Mouse (Mus musculus): ENCODE measurements around the gene Cacna2d4. TPM values are rescaled to one million over a fixed set of nuclear protein-coding genes. Genes with fewer than 3 reads are reported as not detected.
"Not testable (repeated sequence)": the region's sequence is repeated elsewhere in the genome, so short reads cannot be mapped to it uniquely, and the experiment has no call there.

Gene Cacna2d4
- polyA plus RNA-seq, 1 experiment: not detected

DNA sequence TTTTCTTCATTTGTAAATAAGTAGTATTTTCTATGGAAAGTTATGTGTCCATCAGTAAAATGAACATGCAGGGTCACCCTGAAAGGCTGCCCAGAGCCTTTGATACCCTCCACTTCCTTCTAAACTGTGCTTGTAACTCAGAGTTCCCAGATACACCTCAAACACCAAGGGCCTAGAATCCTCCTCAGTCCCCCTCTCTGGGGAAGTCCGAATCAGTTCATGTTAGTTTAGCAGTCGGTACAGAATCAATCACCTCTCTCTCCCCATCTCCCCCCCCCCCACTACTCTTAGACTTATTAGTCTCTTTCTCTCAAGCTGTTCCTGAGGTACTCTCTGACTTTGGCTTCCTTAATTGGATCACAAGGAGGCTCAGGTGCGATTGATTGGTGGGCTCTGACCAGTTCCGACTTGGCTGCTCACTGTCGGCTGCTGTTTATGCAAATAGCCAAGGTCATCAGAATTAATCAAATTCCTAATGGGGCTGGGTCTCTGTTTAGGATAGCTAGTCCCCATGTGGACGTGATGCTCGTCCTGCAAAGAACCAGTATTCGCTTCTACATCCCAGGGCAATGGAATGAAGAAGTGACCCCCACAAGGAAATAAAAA, 36.9 kb upstream of the Cacna2d4 start:
- Histone ChIP-seq H3K27ac (ENCODE audit: insufficient read depth, low read depth, low read length) (no peak overlapping the region), H3K4me3 (ENCODE audit: insufficient read depth, low read length) (no peak overlapping the region), H3K4me1 (ENCODE audit: control insufficient read depth, insufficient read depth, low read length) (peaks cover 12% of the 10 kb centered on the region)
- no peak for TF ChIP-seq POLR2A (IDR thresholded peaks at IDR 0.05; ENCODE audit: borderline replicate concordance, low read depth, low read length)
- no peak for TF ChIP-seq CTCF (IDR thresholded peaks at IDR 0.05; ENCODE audit: low read depth, low read length)

DNA sequence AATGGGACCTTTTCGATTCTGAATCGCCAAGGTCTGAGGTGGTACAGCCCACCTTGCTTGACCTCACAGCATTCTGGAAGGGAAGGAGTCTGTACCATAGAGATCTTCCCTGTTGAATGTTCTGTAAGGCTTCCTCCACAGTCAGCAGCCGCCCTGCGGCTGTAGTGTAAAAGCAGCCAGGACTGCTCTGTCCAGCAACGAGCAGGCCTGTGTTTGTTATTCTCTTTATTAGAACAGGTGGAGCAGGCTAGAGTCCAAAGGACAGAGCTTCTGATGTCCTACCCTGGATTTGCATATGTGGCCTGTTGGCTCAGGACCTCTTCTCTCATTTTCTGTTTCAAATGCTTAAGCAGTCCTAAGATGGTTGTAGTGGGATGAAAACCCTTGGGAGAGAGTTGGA, 36.0 kb upstream of the Cacna2d4 start:
- peaks cover 12% of the 10 kb centered on the region for H3K4me1 ChIP-seq (ENCODE audit: control insufficient read depth, insufficient read depth, low read length)
- H3K27ac ChIP-seq (ENCODE audit: insufficient read depth, low read depth, low read length): no peak overlapping the region
- H3K4me3 ChIP-seq (ENCODE audit: insufficient read depth, low read length): no peak overlapping the region
- TF ChIP-seq CTCF (IDR thresholded peaks at IDR 0.05; ENCODE audit: low read depth, low read length): no peak
- TF ChIP-seq POLR2A (IDR thresholded peaks at IDR 0.05; ENCODE audit: borderline replicate concordance, low read depth, low read length): no peak

DNA sequence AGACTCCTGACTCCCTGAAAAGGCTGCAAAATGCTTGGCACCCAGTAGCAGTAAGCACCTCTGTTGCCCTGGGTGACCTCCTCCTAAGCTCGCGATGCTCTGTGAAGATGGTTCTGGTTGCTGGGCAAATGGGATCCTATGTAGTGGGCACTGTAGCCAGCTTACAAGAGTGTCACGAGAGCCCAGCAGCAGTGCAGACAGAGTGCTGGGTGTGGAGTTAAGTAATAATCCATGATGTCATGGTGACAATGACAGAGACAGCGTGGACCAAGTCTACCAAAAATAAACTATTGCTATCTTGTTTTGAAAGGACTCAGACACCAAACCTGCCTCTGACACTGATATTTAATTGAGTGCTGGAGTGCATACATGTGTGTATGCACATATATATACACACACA, 34.8 kb upstream of the Cacna2d4 start:
- Histone ChIP-seq H3K27ac (ENCODE audit: insufficient read depth, low read depth, low read length) (no peak overlapping the region), H3K4me3 (ENCODE audit: insufficient read depth, low read length) (no peak overlapping the region), H3K4me1 (ENCODE audit: control insufficient read depth, insufficient read depth, low read length) (peaks cover 12% of the 10 kb centered on the region)
- TF ChIP-seq CTCF (IDR thresholded peaks at IDR 0.05; ENCODE audit: low read depth, low read length) (no peak), POLR2A (IDR thresholded peaks at IDR 0.05; ENCODE audit: borderline replicate concordance, low read depth, low read length) (no peak)

DNA sequence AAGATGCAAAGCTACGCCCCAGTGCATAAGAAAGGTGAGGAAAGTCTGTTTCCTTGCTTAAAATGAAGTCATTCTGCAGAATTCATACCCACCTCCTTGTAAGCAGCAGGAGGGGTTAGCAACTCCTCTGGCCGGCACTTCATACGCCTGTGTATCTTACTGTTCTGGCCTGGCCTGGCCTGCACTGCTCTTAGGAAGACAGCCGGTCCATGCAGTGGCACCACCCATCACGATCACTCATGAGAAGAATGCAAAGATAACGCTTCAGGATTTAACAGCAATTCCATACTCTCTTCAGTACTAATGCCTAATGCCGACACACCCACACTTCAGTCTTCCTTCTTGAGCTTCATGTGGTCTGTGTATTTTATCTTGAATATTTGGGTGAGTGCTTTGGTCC, 32.0 kb upstream of the Cacna2d4 start:
- Histone ChIP-seq H3K27ac (ENCODE audit: insufficient read depth, low read depth, low read length) (no peak overlapping the region), H3K4me1 (ENCODE audit: control insufficient read depth, insufficient read depth, low read length) (peaks cover 11% of the 10 kb centered on the region), H3K4me3 (ENCODE audit: insufficient read depth, low read length) (no peak overlapping the region)
- TF ChIP-seq POLR2A (IDR thresholded peaks at IDR 0.05; ENCODE audit: borderline replicate concordance, low read depth, low read length) (no peak), CTCF (IDR thresholded peaks at IDR 0.05; ENCODE audit: low read depth, low read length) (no peak)

DNA sequence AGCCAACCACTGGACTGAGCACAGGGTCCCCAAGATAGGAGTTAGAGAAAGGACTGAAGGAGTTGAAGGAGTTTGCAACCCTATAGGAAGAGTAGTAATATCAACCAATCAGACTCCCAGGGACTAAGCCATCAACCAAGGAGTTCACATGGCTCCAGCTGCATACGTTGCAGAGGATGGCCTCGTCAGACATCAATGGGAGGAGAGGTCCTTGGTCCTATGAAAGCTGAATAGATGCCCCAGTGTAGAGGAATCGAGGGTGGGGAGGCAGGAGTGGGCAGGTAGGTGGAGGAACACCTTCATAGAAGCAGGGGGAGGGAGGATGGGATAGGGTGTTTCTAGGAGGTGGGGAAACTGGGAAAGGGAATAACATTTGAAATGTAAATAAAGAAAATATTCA, 31.4 kb upstream of the Cacna2d4 start:
- H3K27ac ChIP-seq (ENCODE audit: insufficient read depth, low read depth, low read length): no peak overlapping the region
- no peak overlapping the region for H3K4me3 ChIP-seq (ENCODE audit: insufficient read depth, low read length)
- TF ChIP-seq CTCF (IDR thresholded peaks at IDR 0.05; ENCODE audit: low read depth, low read length) (no peak), POLR2A (IDR thresholded peaks at IDR 0.05; ENCODE audit: borderline replicate concordance, low read depth, low read length) (no peak)
- peaks cover 11% of the 10 kb centered on the region for H3K4me1 ChIP-seq (ENCODE audit: control insufficient read depth, insufficient read depth, low read length)

DNA sequence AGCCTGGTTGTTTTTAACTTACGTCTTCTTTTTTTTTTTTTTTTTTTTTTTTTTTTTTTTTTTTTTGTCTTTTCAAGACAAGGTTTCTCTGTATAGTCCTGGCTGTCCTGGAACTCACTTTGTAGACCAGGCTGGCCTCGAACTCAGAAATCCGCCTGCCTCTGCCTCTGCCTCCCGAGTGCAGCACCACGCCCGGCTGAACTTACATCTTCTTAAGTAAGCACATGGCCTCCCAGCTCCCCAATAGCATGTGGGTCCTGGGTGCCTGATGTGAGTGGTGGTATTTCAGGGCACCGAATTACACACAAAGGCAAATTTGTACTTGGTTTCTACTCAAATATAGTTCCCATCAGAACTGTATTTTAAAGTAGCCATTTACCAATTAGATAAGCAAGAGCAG, 30.3 kb upstream of the Cacna2d4 start:
- H3K4me1 ChIP-seq (ENCODE audit: control insufficient read depth, insufficient read depth, low read length); H3K4me3 ChIP-seq (ENCODE audit: insufficient read depth, low read length); H3K27ac ChIP-seq (ENCODE audit: insufficient read depth, low read depth, low read length): not testable (repeated sequence)

DNA sequence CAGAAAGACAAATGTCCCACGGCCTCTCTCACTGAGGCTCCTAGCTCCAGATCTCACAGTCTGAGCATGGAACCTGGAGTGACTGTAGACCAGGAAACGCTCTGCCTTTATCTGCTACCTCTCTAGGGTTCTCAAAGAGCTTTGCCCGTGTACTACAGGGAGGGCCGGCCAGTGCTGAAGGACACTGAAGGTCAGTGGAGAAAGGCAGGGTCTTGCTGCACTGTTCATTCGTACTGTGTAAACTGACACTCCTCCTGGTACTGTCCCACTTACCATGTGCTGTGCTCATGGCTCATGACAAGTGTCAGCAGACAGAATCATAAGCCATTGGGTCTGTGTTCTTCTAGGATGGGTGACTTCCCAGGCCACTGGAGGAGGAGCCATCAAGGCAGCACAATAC, 23.0 kb upstream of the Cacna2d4 start:
- Histone ChIP-seq H3K4me3 (ENCODE audit: insufficient read depth, low read length) (no peak overlapping the region), H3K27ac (ENCODE audit: insufficient read depth, low read depth, low read length) (no peak overlapping the region), H3K4me1 (ENCODE audit: control insufficient read depth, insufficient read depth, low read length) (no peaks in the 10 kb centered on the region)
- TF ChIP-seq POLR2A (IDR thresholded peaks at IDR 0.05; ENCODE audit: borderline replicate concordance, low read depth, low read length) (no peak), CTCF (IDR thresholded peaks at IDR 0.05; ENCODE audit: low read depth, low read length) (no peak)

DNA sequence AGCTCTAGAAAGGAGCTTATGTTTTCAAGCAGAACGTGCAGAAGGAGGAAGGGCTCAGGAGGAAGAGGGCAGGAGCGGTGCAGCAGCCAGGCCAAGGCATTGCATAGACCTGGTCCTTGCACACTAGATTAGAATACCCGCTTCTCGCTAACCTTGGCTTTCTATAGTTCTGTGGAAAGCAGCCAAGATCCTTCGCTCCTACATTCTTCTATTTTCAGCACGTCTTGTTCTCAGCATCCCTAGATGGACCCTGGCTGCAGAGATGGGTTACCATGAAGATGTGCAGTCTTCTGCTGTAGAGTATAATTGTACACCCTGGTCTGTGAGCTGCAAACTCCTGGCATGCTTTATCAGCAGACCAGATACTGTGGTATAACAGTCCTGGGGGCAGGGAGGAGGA, 22.1 kb upstream of the Cacna2d4 start:
- Histone ChIP-seq H3K4me3 (ENCODE audit: insufficient read depth, low read length) (no peak overlapping the region), H3K27ac (ENCODE audit: insufficient read depth, low read depth, low read length) (no peak overlapping the region), H3K4me1 (ENCODE audit: control insufficient read depth, insufficient read depth, low read length) (no peaks in the 10 kb centered on the region)
- TF ChIP-seq POLR2A (IDR thresholded peaks at IDR 0.05; ENCODE audit: borderline replicate concordance, low read depth, low read length) (no peak), CTCF (IDR thresholded peaks at IDR 0.05; ENCODE audit: low read depth, low read length) (no peak)

DNA sequence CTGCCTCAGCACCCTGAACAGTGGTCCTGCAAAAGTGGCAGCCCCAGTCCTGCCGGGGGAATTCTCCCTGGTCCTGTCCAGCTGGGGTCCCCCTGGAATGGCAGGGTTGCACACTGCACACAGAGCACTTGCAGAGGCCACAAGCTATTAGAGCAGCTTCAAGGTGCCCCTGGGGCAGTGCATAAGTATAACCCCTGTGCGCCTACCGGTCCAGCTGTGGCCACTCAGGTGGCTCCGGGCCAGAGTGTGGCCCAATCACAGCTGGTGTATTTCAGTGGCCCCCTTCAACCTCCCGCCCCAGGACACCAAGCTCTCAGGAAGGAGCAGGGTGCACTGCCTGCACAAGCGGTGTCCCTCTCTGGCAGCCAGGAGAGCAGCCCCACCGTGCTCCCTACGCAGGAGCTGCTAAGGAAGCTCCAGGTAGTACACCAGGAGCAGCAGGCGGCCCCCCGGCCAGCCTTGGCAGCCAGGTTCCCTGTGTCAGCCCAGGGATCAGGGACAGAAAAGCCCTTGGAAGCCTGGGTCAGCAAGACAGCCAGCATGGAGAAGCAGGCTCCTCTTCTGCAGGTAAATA, 21.2 kb upstream of the Cacna2d4 start:
- Histone ChIP-seq H3K27ac (ENCODE audit: insufficient read depth, low read depth, low read length) (no peak overlapping the region), H3K4me3 (ENCODE audit: insufficient read depth, low read length) (no peak overlapping the region), H3K4me1 (ENCODE audit: control insufficient read depth, insufficient read depth, low read length) (no peaks in the 10 kb centered on the region)
- TF ChIP-seq POLR2A (IDR thresholded peaks at IDR 0.05; ENCODE audit: borderline replicate concordance, low read depth, low read length) (no peak), CTCF (IDR thresholded peaks at IDR 0.05; ENCODE audit: low read depth, low read length) (no peak)

DNA sequence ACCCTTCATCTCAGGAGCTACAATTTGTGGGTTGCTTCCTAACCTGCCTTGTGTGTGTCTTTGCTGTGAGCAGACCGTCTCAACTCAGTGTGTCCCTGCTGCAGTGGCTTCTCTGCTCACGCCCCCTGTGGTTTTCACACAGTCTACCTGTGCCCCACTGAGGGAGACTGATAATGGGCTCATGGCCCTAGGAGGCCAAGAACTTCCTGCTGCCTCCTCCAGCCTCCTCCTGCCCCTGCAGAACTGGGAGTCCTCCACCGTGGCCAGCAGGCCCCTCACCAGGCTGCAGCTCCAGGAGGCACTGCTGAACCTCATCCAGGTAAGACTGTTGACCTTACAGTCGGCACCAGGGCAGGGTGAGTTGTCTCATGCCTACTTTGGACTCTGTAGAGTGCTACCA, 18.7 kb upstream of the Cacna2d4 start:
- no peaks in the 10 kb centered on the region for H3K4me1 ChIP-seq (ENCODE audit: control insufficient read depth, insufficient read depth, low read length)
- no peak overlapping the region for H3K27ac ChIP-seq (ENCODE audit: insufficient read depth, low read depth, low read length)
- H3K4me3 ChIP-seq (ENCODE audit: insufficient read depth, low read length): no peak overlapping the region
- TF ChIP-seq CTCF (IDR thresholded peaks at IDR 0.05; ENCODE audit: low read depth, low read length) (no peak), POLR2A (IDR thresholded peaks at IDR 0.05; ENCODE audit: borderline replicate concordance, low read depth, low read length) (no peak)

DNA sequence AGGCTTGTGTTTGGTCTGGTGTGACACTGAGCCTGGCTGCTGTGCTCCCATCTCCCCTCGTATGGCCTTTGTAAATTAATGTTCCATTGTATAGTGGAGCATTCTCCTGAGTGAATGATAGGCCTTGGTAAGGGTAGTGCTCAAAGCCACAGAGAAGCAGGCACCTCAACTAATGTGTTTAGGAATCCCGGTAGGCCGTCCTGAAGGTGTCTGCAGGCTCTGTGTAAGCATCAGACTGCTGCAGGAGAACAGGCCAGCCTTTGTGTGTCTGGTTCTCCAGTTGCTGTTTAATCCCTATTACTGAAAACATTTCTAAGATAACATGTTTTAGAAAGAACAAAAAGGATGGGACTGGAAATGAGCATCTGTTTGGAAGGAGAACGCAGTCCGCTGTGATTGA, 17.7 kb upstream of the Cacna2d4 start:
- H3K4me3 ChIP-seq (ENCODE audit: insufficient read depth, low read length): no peak overlapping the region
- H3K27ac ChIP-seq (ENCODE audit: insufficient read depth, low read depth, low read length): no peak overlapping the region
- no peaks in the 10 kb centered on the region for H3K4me1 ChIP-seq (ENCODE audit: control insufficient read depth, insufficient read depth, low read length)
- TF ChIP-seq CTCF (IDR thresholded peaks at IDR 0.05; ENCODE audit: low read depth, low read length) (no peak), POLR2A (IDR thresholded peaks at IDR 0.05; ENCODE audit: borderline replicate concordance, low read depth, low read length) (no peak)
